Mouse (Mus musculus) embryonic fibroblast, embryonic 13.5 days (primary cell): ENCODE data around the gene C1ra.

Experiments
- CTCF ChIP-seq: IDR thresholded peaks from 2 replicates; pipeline ENCODE4 v1.5.1; 2011; ENCODE audit warnings: mild to moderate bottlenecking, control low read depth, low read length, moderate library complexity, borderline replicate concordance; ENCODE audit not compliant: insufficient read depth
- POLR2A ChIP-seq: IDR thresholded peaks from 2 replicates; pipeline ENCODE4 v1.6.1; 2011; ENCODE audit warnings: low read depth, mild to moderate bottlenecking, control low read depth, low read length, moderate library complexity

GRCm38 (mm10) chr6:124474621-124475020, 37.6 kb upstream of the C1ra start:
- no peak for TF ChIP-seq POLR2A
- no peak for TF ChIP-seq CTCF
